8 mouse cellular contexts compared by ENCODE assay signal in the genomic region with DNA sequence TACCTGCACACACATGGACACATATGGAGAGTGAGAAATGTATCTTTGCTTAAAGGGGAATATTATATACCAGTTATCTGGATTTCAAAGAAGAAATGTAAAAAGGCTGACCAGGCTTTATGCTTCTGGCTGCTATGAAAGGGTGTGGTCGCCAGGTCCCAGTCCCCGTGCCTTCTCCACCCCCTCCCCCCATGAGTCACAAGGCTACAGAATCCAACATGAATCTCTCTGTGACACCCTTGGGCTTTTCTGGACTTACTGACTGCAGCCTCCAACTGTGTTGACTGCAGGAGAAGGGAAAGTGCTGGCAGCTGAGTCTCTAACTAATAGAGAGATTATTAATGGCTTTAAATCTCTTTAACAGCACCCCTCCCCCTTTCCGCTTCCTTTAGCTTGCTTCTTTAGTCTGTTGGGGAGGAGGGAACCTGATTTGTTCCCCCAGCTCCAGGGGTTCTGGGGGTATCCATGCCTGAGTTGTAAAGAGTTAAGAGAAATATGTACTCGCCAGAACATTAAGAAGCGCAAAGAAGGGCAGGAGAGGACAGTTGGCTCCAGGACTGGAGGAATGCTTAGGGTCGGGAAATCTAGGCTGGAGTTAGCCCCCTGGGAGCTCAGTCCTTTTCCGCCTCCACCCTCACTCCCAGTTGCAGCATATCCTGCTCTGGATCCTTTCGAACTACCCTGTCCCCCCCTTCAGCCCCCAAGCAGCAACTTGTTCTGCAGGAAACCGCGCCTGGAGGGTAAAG. TPM values are rescaled to one million over a fixed set of nuclear protein-coding genes. Genes with fewer than 3 reads are reported as not detected.
A peak's percentile ranks its signal among the peaks of the same experiment; 100 is the strongest.
DNase-seq lines count a peak whose midpoint lies in the region; ATAC-seq and TF ChIP-seq lines count a peak whose summit lies in the region.

A gene (plus strand): TSS at position 614 of the 746 bp plus-strand sequence.

- intact Hi-C loops in left cerebral cortex, postnatal 14 days (cut with DNase I) = no loop called here

- WGBS in embryonic facial prominence, embryonic 10.5 days = 13% methylated on average over 10 of the region's 10 CpGs
- 8% methylated on average over 10 of the region's 10 CpGs for whole genome bisulfite sequencing in heart, embryonic 13.5 days
- 7% methylated on average over 10 of the region's 10 CpGs for WGBS in kidney, embryonic 14.5 days

- peak within 1 kb of the TSS; percentile 71 for H3K9ac ChIP-seq in heart, embryonic 13.5 days
- no peak within 1 kb of the TSS for H3K9ac ChIP-seq in kidney, embryonic 14.5 days (ENCODE audit: low read depth, low read length)

- no peaks in the 10 kb centered on the region for H3K9me3 ChIP-seq in G1E (replicated peaks)
- H3K9me3 ChIP-seq in embryonic facial prominence, embryonic 10.5 days = no peaks in the 10 kb centered on the region
- H3K9me3 ChIP-seq in heart, embryonic 13.5 days = no peaks in the 10 kb centered on the region
- H3K9me3 ChIP-seq in kidney, embryonic 14.5 days (ENCODE audit: control insufficient read depth, low read length) = no peaks in the 10 kb centered on the region

- H3K36me3 ChIP-seq in G1E (replicated peaks) = no peaks in the 10 kb centered on the region
- no peaks in the 10 kb centered on the region for H3K36me3 ChIP-seq in embryonic facial prominence, embryonic 10.5 days (replicated peaks)
- H3K36me3 ChIP-seq in heart, embryonic 13.5 days = no peaks in the 10 kb centered on the region
- H3K36me3 ChIP-seq in kidney, embryonic 14.5 days (ENCODE audit: control insufficient read depth, insufficient read depth, low read length) = no peaks in the 10 kb centered on the region

- no peak within 1 kb of the TSS for H3K27ac ChIP-seq in embryonic facial prominence, embryonic 10.5 days (replicated peaks)
- H3K27ac ChIP-seq in heart, embryonic 13.5 days (replicated peaks) = peak within 1 kb of the TSS; percentile 69
- no peak within 1 kb of the TSS; the same call in 1 of the 2 replicates for H3K27ac ChIP-seq in kidney, embryonic 14.5 days (ENCODE audit: low read depth, low read length)

- no peak for ATAC-seq in G1E (ENCODE audit: extremely low read depth, insufficient number of reproducible peaks, low FRiP score, poor library complexity, severe bottlenecking)
- no peak; the same call in 1 of the 2 replicates for ATAC-seq in heart, embryonic 13.5 days (ENCODE audit: extremely low read depth, insufficient number of reproducible peaks, low FRiP score, low TSS enrichment)
- ATAC-seq in kidney, embryonic 14.5 days (ENCODE audit: low FRiP score, low TSS enrichment) = peak; percentile 66

- DNase-seq in G1E (ENCODE audit: low spot score) = no peak
- DNase-seq in embryonic facial prominence, embryonic 10.5 days (ENCODE audit: low spot score) = no peak
- DNase-seq in lung, postnatal 25 days (ENCODE audit: low spot score) = peak; percentile 61
- DNase-seq in spleen, postnatal 4 days (ENCODE audit: low spot score in 2 of 2) = no peak
- no peak for DNase-seq in left cerebral cortex, postnatal 14 days (ENCODE audit: low spot score in 2 of 2)
- no peak for DNase-seq in thymus, adult 18-20 months

- H3K4me3 ChIP-seq in G1E (ENCODE audit: low read depth, low read length) = peak within 1 kb of the TSS; percentile 68
- H3K4me3 ChIP-seq in embryonic facial prominence, embryonic 10.5 days = peak within 1 kb of the TSS; percentile 17
- H3K4me3 ChIP-seq in heart, embryonic 13.5 days = peak within 1 kb of the TSS; percentile 47
- H3K4me3 ChIP-seq in kidney, embryonic 14.5 days (ENCODE audit: low read length) = peak within 1 kb of the TSS; percentile 18

- H3K4me1 ChIP-seq in G1E (ENCODE audit: insufficient read depth, low read depth, low read length) = peaks cover 42% of the 10 kb centered on the region
- peaks cover 15% of the 10 kb centered on the region for H3K4me1 ChIP-seq in embryonic facial prominence, embryonic 10.5 days
- H3K4me1 ChIP-seq in heart, embryonic 13.5 days = peaks cover 19% of the 10 kb centered on the region
- H3K4me1 ChIP-seq in kidney, embryonic 14.5 days (ENCODE audit: control insufficient read depth, insufficient read depth, low read length) = no peaks in the 10 kb centered on the region

- H3K27me3 ChIP-seq in G1E (ENCODE audit: insufficient read depth, low read length) = peaks cover 28% of the 10 kb centered on the region
- peaks cover 68% of the 10 kb centered on the region for H3K27me3 ChIP-seq in embryonic facial prominence, embryonic 10.5 days (replicated peaks; ENCODE audit: low read depth, poor library complexity, severe bottlenecking)
- peaks cover 52% of the 10 kb centered on the region for H3K27me3 ChIP-seq in heart, embryonic 13.5 days (replicated peaks)
- H3K27me3 ChIP-seq in kidney, embryonic 14.5 days (ENCODE audit: control insufficient read depth, insufficient read depth, low read length) = peaks cover 21% of the 10 kb centered on the region

- no peak for TF ChIP-seq CTCF in G1E (IDR thresholded peaks at IDR 0.05; ENCODE audit: low read depth, low read length)

- peak within 1 kb of the TSS; percentile 70 for H3K4me2 ChIP-seq in heart, embryonic 13.5 days
- peak within 1 kb of the TSS; percentile 31 for H3K4me2 ChIP-seq in kidney, embryonic 14.5 days (replicated peaks; ENCODE audit: low read depth, low read length)

RNA-seq across cellular contexts. Expression of the gene that starts here (rescaled TPM):
- total RNA-seq in G1E (2014; fragmentation: Nextera tagmentation) = 3.8 and 9.1 TPM in 2 replicates
- total RNA-seq in G1E (2017) = 5.5 and 7.7 TPM in 2 replicates
- polyA plus RNA-seq in G1E (2012) = 0.28 and 0.33 TPM in 2 replicates
- polyA plus RNA-seq in embryonic facial prominence, embryonic 10.5 days (2016; fragmentation: Nextera tagmentation; extraction: Ambion mirVana) = 0.26 and 0.31 TPM in 2 replicates
- 3.5 and 4.4 TPM in 2 replicates for polyA plus RNA-seq in heart, embryonic 13.5 days (2015; fragmentation: Nextera tagmentation; extraction: Ambion mirVana)
- 6.0 and 8.0 TPM in 2 replicates for polyA plus RNA-seq in kidney, embryonic 14.5 days (2014; fragmentation: Nextera tagmentation; extraction: Ambion mirVana)
- 1 to 10 TPM; 4.0 to 5.0 TPM for total RNA-seq in left cerebral cortex, postnatal 14 days (2021)

Comparison
In these comparisons a context has a peak if more than half of its experiments do, and no peak if none do; other contexts are left out.
1. H3K4me3 ChIP-seq: peak in every context shown above with its lines; median percentile 68 in G1E; 47 in heart, embryonic 13.5 days; 18 in kidney, embryonic 14.5 days; 17 in embryonic facial prominence, embryonic 10.5 days.